Mouse (Mus musculus): ENCODE measurements at regions not wholly inside any gene's neighbourhood (a gene's known extent, or its start where the extent isn't known, plus 50 kb on each side); places are given as distances from the start of the nearest gene placed in this dataset.

DNA sequence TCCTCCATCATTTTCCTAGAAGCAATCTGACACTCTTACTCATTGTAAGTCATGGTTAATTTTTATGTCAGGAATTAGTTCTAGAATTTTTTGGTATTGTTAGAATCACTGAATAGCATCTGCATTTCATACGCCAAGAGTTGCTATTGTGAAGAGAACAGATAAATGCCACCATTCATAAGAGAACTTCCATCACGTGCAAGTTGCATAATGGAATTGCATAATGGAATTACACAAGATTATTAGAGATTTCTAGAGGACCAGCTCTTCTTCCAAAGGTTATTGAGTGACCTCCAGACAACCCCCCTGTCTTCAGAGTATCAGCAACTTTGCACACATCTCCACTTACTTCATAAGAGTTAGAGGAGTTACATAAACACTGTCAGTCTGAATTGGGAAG is 233.7 kb upstream of the Pum3 start:
- no peak overlapping the region for H3K4me3 ChIP-seq (ENCODE audit: insufficient read depth, low read depth, low read length)
- H3K4me1 ChIP-seq (ENCODE audit: control insufficient read depth, insufficient read depth, low read length): peaks cover 2% of the 10 kb centered on the region; the same call in 1 of the 2 replicates
- no peak overlapping the region for H3K9ac ChIP-seq (ENCODE audit: low read depth, low read length)
- TF ChIP-seq POLR2A (IDR thresholded peaks at IDR 0.05; ENCODE audit: extremely low read depth, insufficient read depth, low read length) (no peak), CTCF (IDR thresholded peaks at IDR 0.05; ENCODE audit: low read depth, low read length) (no peak)
- H3K79me2 ChIP-seq (ENCODE audit: control insufficient read depth, insufficient read depth, low read length): no peaks in the 10 kb centered on the region
- 31% methylated on average over 2 of the region's 2 CpGs for WGBS
- no peak overlapping the region for H3K27ac ChIP-seq (replicated peaks; ENCODE audit: insufficient read depth, low read depth, low read length)
- H3K27me3 ChIP-seq (ENCODE audit: control insufficient read depth, insufficient read depth, low read length): no peaks in the 10 kb centered on the region
- DNase-seq (ENCODE audit: extremely low read depth, low read depth, low spot score): peak; percentile 77
- no peaks in the 10 kb centered on the region for H3K36me3 ChIP-seq (ENCODE audit: control insufficient read depth, insufficient read depth, low read length)

GRCm38 (mm10) chr19:27641001-27641400 is 211.4 kb upstream of the Pum3 start:
- no peak for TF ChIP-seq CTCF (IDR thresholded peaks at IDR 0.05; ENCODE audit: low read depth, low read length)
- TF ChIP-seq POLR2A (IDR thresholded peaks at IDR 0.05; ENCODE audit: extremely low read depth, insufficient read depth, low read length): no peak
- H3K9ac ChIP-seq (ENCODE audit: low read depth, low read length): no peak overlapping the region
- no peaks in the 10 kb centered on the region for H3K36me3 ChIP-seq (ENCODE audit: control insufficient read depth, insufficient read depth, low read length)
- DNase-seq (ENCODE audit: extremely low read depth, low read depth, low spot score): no peak
- no peak overlapping the region for H3K27ac ChIP-seq (replicated peaks; ENCODE audit: insufficient read depth, low read depth, low read length)
- H3K79me2 ChIP-seq (ENCODE audit: control insufficient read depth, insufficient read depth, low read length): no peaks in the 10 kb centered on the region
- 75% methylated on average over 3 of the region's 3 CpGs for WGBS
- no peaks in the 10 kb centered on the region for H3K27me3 ChIP-seq (ENCODE audit: control insufficient read depth, insufficient read depth, low read length)
- no peaks in the 10 kb centered on the region for H3K4me1 ChIP-seq (ENCODE audit: control insufficient read depth, insufficient read depth, low read length)
- no peak overlapping the region for H3K4me3 ChIP-seq (ENCODE audit: insufficient read depth, low read depth, low read length)

GRCm38 (mm10) chr19:27633105-27633504 is 203.5 kb upstream of the Pum3 start:
- H3K27me3 ChIP-seq (ENCODE audit: control insufficient read depth, insufficient read depth, low read length): no peaks in the 10 kb centered on the region
- TF ChIP-seq POLR2A (IDR thresholded peaks at IDR 0.05; ENCODE audit: extremely low read depth, insufficient read depth, low read length): no peak
- no peak for TF ChIP-seq CTCF (IDR thresholded peaks at IDR 0.05; ENCODE audit: low read depth, low read length)
- H3K9ac ChIP-seq (ENCODE audit: low read depth, low read length): no peak overlapping the region
- DNase-seq (ENCODE audit: extremely low read depth, low read depth, low spot score): no peak
- no peaks in the 10 kb centered on the region for H3K4me1 ChIP-seq (ENCODE audit: control insufficient read depth, insufficient read depth, low read length)
- 73% methylated on average over 6 of the region's 6 CpGs for whole genome bisulfite sequencing
- H3K4me3 ChIP-seq (ENCODE audit: insufficient read depth, low read depth, low read length): no peak overlapping the region
- H3K79me2 ChIP-seq (ENCODE audit: control insufficient read depth, insufficient read depth, low read length): no peaks in the 10 kb centered on the region
- no peaks in the 10 kb centered on the region for H3K36me3 ChIP-seq (ENCODE audit: control insufficient read depth, insufficient read depth, low read length)
- no peak overlapping the region for H3K27ac ChIP-seq (replicated peaks; ENCODE audit: insufficient read depth, low read depth, low read length)

GRCm38 (mm10) chr19:27627626-27628025 is 198.0 kb upstream of the Pum3 start:
- H3K4me1 ChIP-seq (ENCODE audit: control insufficient read depth, insufficient read depth, low read length): no peaks in the 10 kb centered on the region
- H3K36me3 ChIP-seq (ENCODE audit: control insufficient read depth, insufficient read depth, low read length): no peaks in the 10 kb centered on the region
- H3K79me2 ChIP-seq (ENCODE audit: control insufficient read depth, insufficient read depth, low read length): no peaks in the 10 kb centered on the region
- no peak overlapping the region for H3K27ac ChIP-seq (replicated peaks; ENCODE audit: insufficient read depth, low read depth, low read length)
- no peak for DNase-seq (ENCODE audit: extremely low read depth, low read depth, low spot score)
- H3K4me3 ChIP-seq (ENCODE audit: insufficient read depth, low read depth, low read length): no peak overlapping the region
- 97% methylated on average over 1 of the region's 1 CpGs for WGBS
- no peak for TF ChIP-seq POLR2A (IDR thresholded peaks at IDR 0.05; ENCODE audit: extremely low read depth, insufficient read depth, low read length)
- no peak for TF ChIP-seq CTCF (IDR thresholded peaks at IDR 0.05; ENCODE audit: low read depth, low read length)
- no peak overlapping the region for H3K9ac ChIP-seq (ENCODE audit: low read depth, low read length)
- no peaks in the 10 kb centered on the region for H3K27me3 ChIP-seq (ENCODE audit: control insufficient read depth, insufficient read depth, low read length)

GRCm38 (mm10) chr19:27617522-27617921 is 187.9 kb upstream of the Pum3 start:
- Histone ChIP-seq H3K4me1 (ENCODE audit: control insufficient read depth, insufficient read depth, low read length) (no peaks in the 10 kb centered on the region), H3K79me2 (ENCODE audit: control insufficient read depth, insufficient read depth, low read length) (no peaks in the 10 kb centered on the region), H3K4me3 (ENCODE audit: insufficient read depth, low read depth, low read length) (no peak overlapping the region), H3K9ac (ENCODE audit: low read depth, low read length) (no peak overlapping the region), H3K27ac (replicated peaks; ENCODE audit: insufficient read depth, low read depth, low read length) (no peak overlapping the region), H3K27me3 (ENCODE audit: control insufficient read depth, insufficient read depth, low read length) (no peaks in the 10 kb centered on the region), H3K36me3 (ENCODE audit: control insufficient read depth, insufficient read depth, low read length) (no peaks in the 10 kb centered on the region)
- WGBS: 53% methylated on average over 5 of the region's 5 CpGs
- TF ChIP-seq CTCF (IDR thresholded peaks at IDR 0.05; ENCODE audit: low read depth, low read length): no peak
- no peak for TF ChIP-seq POLR2A (IDR thresholded peaks at IDR 0.05; ENCODE audit: extremely low read depth, insufficient read depth, low read length)
- no peak for DNase-seq (ENCODE audit: extremely low read depth, low read depth, low spot score)

DNA sequence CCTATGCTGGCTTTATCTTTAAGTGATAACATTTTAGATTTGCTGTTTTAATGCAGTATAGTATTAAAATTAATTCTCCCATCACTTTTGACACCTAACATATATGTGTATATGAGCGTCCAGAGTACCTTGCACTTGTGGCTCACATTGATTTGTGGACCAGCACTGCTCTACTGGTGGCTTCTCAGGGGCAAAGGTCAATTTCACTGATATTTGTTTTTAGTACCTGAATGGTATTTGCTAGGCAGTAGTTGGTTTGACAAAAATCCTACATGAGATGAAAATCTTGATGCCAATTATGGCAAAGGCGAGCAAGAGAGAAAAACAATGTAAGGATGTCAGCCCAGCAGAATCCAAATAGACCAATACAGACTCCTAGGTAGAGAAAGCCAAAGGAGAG is 177.3 kb upstream of the Pum3 start:
- Histone ChIP-seq H3K9ac (ENCODE audit: low read depth, low read length) (no peak overlapping the region), H3K4me1 (ENCODE audit: control insufficient read depth, insufficient read depth, low read length) (0 out of 2 replicates have a peak, but pooled peaks cover 1% of the 10 kb centered on the region), H3K79me2 (ENCODE audit: control insufficient read depth, insufficient read depth, low read length) (no peaks in the 10 kb centered on the region), H3K4me3 (ENCODE audit: insufficient read depth, low read depth, low read length) (no peak overlapping the region), H3K27me3 (ENCODE audit: control insufficient read depth, insufficient read depth, low read length) (no peaks in the 10 kb centered on the region), H3K36me3 (ENCODE audit: control insufficient read depth, insufficient read depth, low read length) (no peaks in the 10 kb centered on the region), H3K27ac (replicated peaks; ENCODE audit: insufficient read depth, low read depth, low read length) (no peak overlapping the region)
- TF ChIP-seq POLR2A (IDR thresholded peaks at IDR 0.05; ENCODE audit: extremely low read depth, insufficient read depth, low read length) (no peak), CTCF (IDR thresholded peaks at IDR 0.05; ENCODE audit: low read depth, low read length) (no peak)
- peak; percentile 54 for DNase-seq (ENCODE audit: extremely low read depth, low read depth, low spot score)
- 39% methylated on average over 2 of the region's 2 CpGs for WGBS

All from liver, adult 2 months (tissue).